Mouse (Mus musculus) megakaryocyte, embryonic 14.5 days (primary cell): Measurements from ENCODE around the gene Rpe.

ENCODE experiments used
- FLI1 ChIP-seq: IDR thresholded peaks from 2 replicates; pipeline ENCODE4 v1.6.1; 2012; ENCODE audit warnings: low read length, inconsistent platforms, mixed read lengths
- GATA1 ChIP-seq: IDR thresholded peaks from 3 replicates; pipeline ENCODE4 v1.6.1; 2012; ENCODE audit warnings: mixed read lengths, low read length, inconsistent platforms, borderline replicate concordance

GRCm38 (mm10) chr1:66700149-66700692 lies 410 bp upstream of the Rpe start:
- TF ChIP-seq GATA1 (no peak), FLI1 (no peak)
